Mouse (Mus musculus): ENCODE data around the gene Fbxw9. TPM values are rescaled to one million over a fixed set of nuclear protein-coding genes. Genes with fewer than 3 reads are reported as not detected.

Gene Fbxw9
- polyA plus RNA-seq, 1 experiment from 2014 or later, result 22.1 TPM

DNA sequence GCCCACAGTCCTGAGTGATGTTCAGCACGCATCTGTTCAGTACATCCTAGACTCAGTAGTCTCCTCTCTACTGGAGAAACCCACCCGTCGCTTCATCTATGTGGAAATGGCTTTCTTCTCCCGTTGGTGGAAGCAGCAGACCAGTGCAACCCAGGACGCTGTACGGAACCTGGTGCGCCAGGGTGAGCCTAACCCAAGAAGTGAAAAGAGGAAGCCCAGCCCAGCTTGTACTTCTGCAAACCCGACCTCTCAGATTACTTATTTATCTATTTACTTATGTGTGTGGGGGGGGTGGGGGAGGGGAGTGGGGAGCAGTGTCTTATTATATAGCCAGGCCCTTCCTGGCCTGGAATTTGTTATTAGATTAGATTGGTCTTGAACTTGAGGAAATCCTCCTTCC lies 24.8 kb downstream of the Fbxw9 start:
- Histone ChIP-seq H3K27ac (ENCODE audit: low read depth, low read length) (no peak overlapping the region), H3K4me2 (replicated peaks; ENCODE audit: low read depth) (peak overlapping the region; percentile 87), H3K36me3 (ENCODE audit: control insufficient read depth, insufficient read depth) (peaks cover 41% of the 10 kb centered on the region), H3K9ac (ENCODE audit: low read depth, low read length) (no peak overlapping the region), H3K4me1 (replicated peaks; ENCODE audit: control insufficient read depth, insufficient read depth, low read length) (peaks cover 7% of the 10 kb centered on the region), H3K27me3 (replicated peaks; ENCODE audit: control insufficient read depth, insufficient read depth, low read length) (no peaks in the 10 kb centered on the region), H3K4me3 (ENCODE audit: low read depth, low read length) (0 out of 2 replicates have a peak overlapping the region, but pooled peaks have one; percentile 86), H3K9me3 (ENCODE audit: control insufficient read depth) (no peaks in the 10 kb centered on the region)
- WGBS, result 84% methylated on average over 8 of the region's 8 CpGs
- no peak for ATAC-seq
- TF ChIP-seq CTCF (IDR thresholded peaks at IDR 0.05; ENCODE audit: low read depth), result no peak

DNA sequence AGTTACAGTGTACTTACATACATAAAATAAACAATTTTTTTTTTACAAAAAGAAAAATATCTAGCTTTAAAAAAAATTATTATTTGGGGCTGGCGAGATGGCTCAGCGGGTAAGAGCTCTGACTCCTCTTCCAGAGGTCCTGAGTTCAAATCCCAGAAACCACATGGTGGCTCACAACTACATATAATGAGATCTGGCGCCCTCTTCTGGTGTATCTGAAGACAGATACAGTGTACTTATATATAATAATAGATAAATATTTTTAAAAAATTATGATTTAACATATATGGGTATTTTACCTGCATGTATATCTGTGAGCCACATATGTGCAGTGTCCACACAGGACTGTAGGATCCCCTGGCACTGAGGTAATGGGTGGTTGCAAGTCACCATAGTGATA lies 26.4 kb downstream of the Fbxw9 start:
- H3K9ac ChIP-seq (ENCODE audit: low read depth, low read length), result no peak overlapping the region
- H3K4me3 ChIP-seq (ENCODE audit: low read depth, low read length), result no peak overlapping the region
- 82% methylated on average over 3 of the region's 3 CpGs for WGBS
- peak; percentile 43 for TF ChIP-seq CTCF (IDR thresholded peaks at IDR 0.05; ENCODE audit: low read depth)
- H3K4me2 ChIP-seq (replicated peaks; ENCODE audit: low read depth), result no peak overlapping the region
- no peak overlapping the region for H3K27ac ChIP-seq (ENCODE audit: low read depth, low read length)
- H3K4me1 ChIP-seq (replicated peaks; ENCODE audit: control insufficient read depth, insufficient read depth, low read length), result peaks cover 7% of the 10 kb centered on the region; the same call in 1 of the 2 replicates
- ATAC-seq, result no peak
- no peaks in the 10 kb centered on the region for H3K9me3 ChIP-seq (ENCODE audit: control insufficient read depth)
- no peaks in the 10 kb centered on the region for H3K27me3 ChIP-seq (replicated peaks; ENCODE audit: control insufficient read depth, insufficient read depth, low read length)
- H3K36me3 ChIP-seq (ENCODE audit: control insufficient read depth, insufficient read depth), result peaks cover 49% of the 10 kb centered on the region

DNA sequence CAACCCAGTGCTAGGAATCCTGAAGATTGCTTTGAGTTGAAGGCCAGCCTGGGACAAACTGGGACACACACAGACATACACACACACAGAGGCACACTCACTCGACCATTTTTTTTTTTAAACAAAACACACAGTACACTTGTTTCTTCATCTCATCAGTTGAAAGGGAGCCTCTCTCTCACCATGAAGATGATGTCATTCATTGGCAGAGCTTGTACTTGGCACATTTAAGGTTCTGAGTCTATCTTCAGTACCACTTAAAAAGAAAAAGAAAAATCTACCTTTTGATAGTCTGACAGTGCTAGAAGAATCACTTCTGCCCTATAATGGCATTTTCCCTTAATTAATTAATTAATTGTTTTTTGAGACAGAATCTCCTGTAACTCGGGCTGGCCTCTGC lies 28.9 kb downstream of the Fbxw9 start:
- Histone ChIP-seq H3K36me3 (ENCODE audit: control insufficient read depth, insufficient read depth) (peaks cover 72% of the 10 kb centered on the region), H3K9ac (ENCODE audit: low read depth, low read length) (no peak overlapping the region), H3K27me3 (replicated peaks; ENCODE audit: control insufficient read depth, insufficient read depth, low read length) (no peaks in the 10 kb centered on the region), H3K4me1 (replicated peaks; ENCODE audit: control insufficient read depth, insufficient read depth, low read length) (peaks cover 6% of the 10 kb centered on the region; the same call in 1 of the 2 replicates), H3K4me3 (ENCODE audit: low read depth, low read length) (no peak overlapping the region), H3K27ac (ENCODE audit: low read depth, low read length) (no peak overlapping the region), H3K9me3 (ENCODE audit: control insufficient read depth) (no peaks in the 10 kb centered on the region), H3K4me2 (replicated peaks; ENCODE audit: low read depth) (no peak overlapping the region)
- ATAC-seq, result no peak
- WGBS, result 82% methylated on average over 2 of the region's 2 CpGs
- no peak for TF ChIP-seq CTCF (IDR thresholded peaks at IDR 0.05; ENCODE audit: low read depth)

DNA sequence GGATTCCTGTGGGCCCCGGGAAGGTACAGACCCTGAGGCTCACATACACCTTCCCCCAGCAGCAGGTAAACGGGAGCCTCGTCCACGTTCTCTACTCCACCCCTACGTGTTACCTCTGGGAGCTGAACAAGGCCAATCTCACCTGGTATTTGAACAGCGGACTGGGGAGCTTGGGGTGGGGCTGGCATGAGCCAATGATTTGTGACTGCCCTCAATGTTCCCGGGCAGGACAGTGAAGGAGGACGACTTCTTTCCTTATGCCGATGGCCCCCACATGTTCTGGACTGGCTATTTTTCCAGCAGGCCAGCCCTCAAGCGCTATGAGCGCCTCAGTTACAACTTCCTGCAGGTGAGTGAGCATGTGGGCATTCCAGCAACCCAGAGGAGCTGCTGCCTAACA lies 31.0 kb downstream of the Fbxw9 start:
- H3K4me3 ChIP-seq (ENCODE audit: low read depth, low read length), result no peak overlapping the region
- no peaks in the 10 kb centered on the region for H3K4me1 ChIP-seq (replicated peaks; ENCODE audit: control insufficient read depth, insufficient read depth, low read length)
- H3K9ac ChIP-seq (ENCODE audit: low read depth, low read length), result no peak overlapping the region
- H3K27ac ChIP-seq (ENCODE audit: low read depth, low read length), result no peak overlapping the region
- WGBS, result 83% methylated on average over 11 of the region's 11 CpGs
- no peak overlapping the region for H3K4me2 ChIP-seq (replicated peaks; ENCODE audit: low read depth)
- H3K9me3 ChIP-seq (ENCODE audit: control insufficient read depth), result no peaks in the 10 kb centered on the region
- peaks cover 81% of the 10 kb centered on the region for H3K36me3 ChIP-seq (ENCODE audit: control insufficient read depth, insufficient read depth)
- no peak for ATAC-seq
- no peaks in the 10 kb centered on the region for H3K27me3 ChIP-seq (replicated peaks; ENCODE audit: control insufficient read depth, insufficient read depth, low read length)
- TF ChIP-seq CTCF (IDR thresholded peaks at IDR 0.05; ENCODE audit: low read depth), result no peak

DNA sequence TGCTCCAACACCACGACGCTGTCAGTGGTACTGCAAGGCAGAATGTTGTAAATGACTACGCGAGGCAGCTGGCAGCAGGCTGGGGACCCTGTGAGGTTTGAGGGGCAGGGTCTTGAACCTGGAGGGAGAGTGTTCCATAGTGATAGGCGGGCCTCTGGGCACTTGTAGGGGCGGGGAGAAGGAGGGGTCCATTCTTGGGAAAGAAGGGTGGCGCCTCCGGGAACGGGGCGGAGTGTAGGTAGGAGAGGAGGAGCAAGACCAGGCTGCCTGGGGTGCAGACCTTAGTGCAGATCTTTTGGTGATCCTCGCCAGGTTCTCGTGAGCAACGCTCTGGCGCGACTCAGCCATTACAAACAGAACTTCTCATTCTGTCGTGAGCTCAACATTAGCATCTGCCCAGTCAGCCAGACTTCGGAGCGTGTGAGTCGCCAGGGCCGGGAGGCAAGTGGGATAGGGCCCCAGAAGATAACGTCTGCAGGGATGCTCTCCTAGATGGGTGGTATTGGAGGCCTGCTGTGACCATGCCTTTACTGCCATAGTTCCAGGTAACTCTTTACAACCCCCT lies 31.8 kb downstream of the Fbxw9 start:
- peaks cover 84% of the 10 kb centered on the region for H3K36me3 ChIP-seq (ENCODE audit: control insufficient read depth, insufficient read depth)
- WGBS, result 51% methylated on average over 21 of the region's 21 CpGs
- no peak for TF ChIP-seq CTCF (IDR thresholded peaks at IDR 0.05; ENCODE audit: low read depth)

DNA sequence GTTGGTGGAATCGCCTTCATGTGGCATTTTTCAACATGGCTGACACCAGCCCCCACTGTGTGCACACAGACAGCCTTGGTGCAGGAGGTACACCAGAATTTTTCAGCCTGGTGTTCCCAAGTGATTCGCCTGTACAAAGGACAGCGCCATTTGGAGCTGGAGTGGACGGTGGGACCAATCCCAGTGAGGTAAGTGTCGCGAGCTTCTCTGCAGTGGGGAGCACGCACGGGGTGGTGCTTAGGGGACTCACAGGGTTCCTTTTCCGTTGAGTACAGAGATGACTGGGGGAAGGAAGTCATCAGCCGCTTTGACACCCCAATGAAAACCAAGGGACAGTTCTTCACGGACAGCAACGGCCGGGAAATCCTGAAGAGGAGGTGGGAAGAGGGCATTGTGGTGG lies 35.2 kb downstream of the Fbxw9 start:
- H3K4me1 ChIP-seq (replicated peaks; ENCODE audit: control insufficient read depth, insufficient read depth, low read length), result no peaks in the 10 kb centered on the region
- no peak overlapping the region for H3K4me3 ChIP-seq (ENCODE audit: low read depth, low read length)
- H3K4me2 ChIP-seq (replicated peaks; ENCODE audit: low read depth), result no peak overlapping the region
- H3K9me3 ChIP-seq (ENCODE audit: control insufficient read depth), result no peaks in the 10 kb centered on the region
- peaks cover 72% of the 10 kb centered on the region for H3K36me3 ChIP-seq (ENCODE audit: control insufficient read depth, insufficient read depth)
- H3K9ac ChIP-seq (ENCODE audit: low read depth, low read length), result no peak overlapping the region
- no peaks in the 10 kb centered on the region for H3K27me3 ChIP-seq (replicated peaks; ENCODE audit: control insufficient read depth, insufficient read depth, low read length)
- no peak for TF ChIP-seq CTCF (IDR thresholded peaks at IDR 0.05; ENCODE audit: low read depth)
- 93% methylated on average over 13 of the region's 13 CpGs for WGBS
- H3K27ac ChIP-seq (ENCODE audit: low read depth, low read length), result no peak overlapping the region
- ATAC-seq, result no peak

More for the DNA sequence above, 31.8 kb downstream of the Fbxw9 start:
- ATAC-seq, result no peak
- Histone ChIP-seq H3K4me1 (replicated peaks; ENCODE audit: control insufficient read depth, insufficient read depth, low read length) (no peaks in the 10 kb centered on the region), H3K27ac (ENCODE audit: low read depth, low read length) (no peak overlapping the region), H3K4me2 (replicated peaks; ENCODE audit: low read depth) (no peak overlapping the region), H3K27me3 (replicated peaks; ENCODE audit: control insufficient read depth, insufficient read depth, low read length) (no peaks in the 10 kb centered on the region), H3K9ac (ENCODE audit: low read depth, low read length) (no peak overlapping the region), H3K4me3 (ENCODE audit: low read depth, low read length) (no peak overlapping the region), H3K9me3 (ENCODE audit: control insufficient read depth) (no peaks in the 10 kb centered on the region)

DNA sequence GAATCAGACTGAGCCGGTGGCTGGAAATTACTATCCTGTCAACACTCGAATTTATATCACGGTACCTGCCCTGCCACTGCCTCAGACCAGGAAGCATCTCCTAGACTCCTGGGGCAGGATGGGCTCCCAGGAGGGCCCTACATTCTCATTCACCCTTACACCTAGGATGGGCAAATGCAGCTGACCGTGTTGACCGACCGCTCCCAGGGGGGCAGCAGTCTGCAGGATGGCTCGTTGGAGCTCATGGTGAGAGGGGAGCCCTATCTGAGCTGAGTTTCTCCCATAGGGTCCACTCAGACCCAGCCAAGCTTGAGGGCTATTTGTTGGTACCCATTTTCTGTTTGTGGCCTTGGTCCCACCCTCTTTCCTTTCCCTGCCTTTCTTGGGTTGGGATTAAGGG lies 35.7 kb downstream of the Fbxw9 start:
- Histone ChIP-seq H3K9me3 (ENCODE audit: control insufficient read depth) (no peaks in the 10 kb centered on the region), H3K9ac (ENCODE audit: low read depth, low read length) (no peak overlapping the region), H3K4me3 (ENCODE audit: low read depth, low read length) (no peak overlapping the region), H3K27ac (ENCODE audit: low read depth, low read length) (no peak overlapping the region), H3K27me3 (replicated peaks; ENCODE audit: control insufficient read depth, insufficient read depth, low read length) (no peaks in the 10 kb centered on the region), H3K4me1 (replicated peaks; ENCODE audit: control insufficient read depth, insufficient read depth, low read length) (no peaks in the 10 kb centered on the region), H3K4me2 (replicated peaks; ENCODE audit: low read depth) (no peak overlapping the region), H3K36me3 (ENCODE audit: control insufficient read depth, insufficient read depth) (peaks cover 72% of the 10 kb centered on the region)
- ATAC-seq, result no peak
- WGBS, result 94% methylated on average over 7 of the region's 7 CpGs
- no peak for TF ChIP-seq CTCF (IDR thresholded peaks at IDR 0.05; ENCODE audit: low read depth)

Data from intestine, postnatal 0 days (tissue).